Mouse (Mus musculus) ES-Bruce4 (cell line): ENCODE measurements around the gene Tex9.

Experiments used
- CTCF ChIP-seq: IDR thresholded peaks from one replicate; pipeline ENCODE4 v1.8.1; 2011; ENCODE audit warnings: low read depth, low read length
- EP300 ChIP-seq: IDR thresholded peaks from 2 replicates; pipeline ENCODE4 v1.6.1; 2011; ENCODE audit warnings: low read depth, low read length; ENCODE audit not compliant: insufficient read depth
- POLR2A ChIP-seq: IDR thresholded peaks from one replicate; pipeline ENCODE4 v1.8.1; 2011; ENCODE audit warnings: low read length; ENCODE audit not compliant: insufficient read depth

GRCm38 (mm10) chr9:72449841-72450240 lies 42.2 kb downstream of the Tex9 start:
- TF ChIP-seq CTCF, result no peak
- no peak for TF ChIP-seq POLR2A
- TF ChIP-seq EP300, result no peak
